Mouse (Mus musculus) C2C12 (cell line): Measurements from ENCODE around the gene Krt27.

ENCODE experiments used
- CEBPB ChIP-seq: IDR thresholded peaks from one replicate; pipeline ENCODE4 v1.6.1; 2011; ENCODE audit warnings: low read depth, mild to moderate bottlenecking, control low read depth, moderate library complexity
- CTCF ChIP-seq: IDR thresholded peaks from one replicate; pipeline ENCODE4 v1.5.1; 2011; ENCODE audit not compliant: control insufficient read depth, insufficient read depth, insufficient read length
- FOSL1 ChIP-seq: IDR thresholded peaks from one replicate; pipeline ENCODE4 v1.8.0; 2011; ENCODE audit warnings: mild to moderate bottlenecking, low read length; ENCODE audit not compliant: poor library complexity, insufficient read depth, severe bottlenecking
- MAX ChIP-seq: IDR thresholded peaks from one replicate; pipeline ENCODE4 v1.6.1; 2011; ENCODE audit warnings: mild to moderate bottlenecking, control low read depth
- MYOD1 ChIP-seq: IDR thresholded peaks from one replicate; pipeline ENCODE4 v1.6.1; 2011; ENCODE audit warnings: low read depth; ENCODE audit not compliant: control insufficient read depth, insufficient read length
- MYOG ChIP-seq: IDR thresholded peaks from one replicate; pipeline ENCODE4 v1.6.1; 2011; ENCODE audit not compliant: control insufficient read depth, insufficient read length; ENCODE audit errors: extremely low read depth
- USF1 ChIP-seq: IDR thresholded peaks from one replicate; pipeline ENCODE4 v1.6.1; 2011; ENCODE audit warnings: low read depth, mild to moderate bottlenecking, control low read depth, moderate library complexity

DNA sequence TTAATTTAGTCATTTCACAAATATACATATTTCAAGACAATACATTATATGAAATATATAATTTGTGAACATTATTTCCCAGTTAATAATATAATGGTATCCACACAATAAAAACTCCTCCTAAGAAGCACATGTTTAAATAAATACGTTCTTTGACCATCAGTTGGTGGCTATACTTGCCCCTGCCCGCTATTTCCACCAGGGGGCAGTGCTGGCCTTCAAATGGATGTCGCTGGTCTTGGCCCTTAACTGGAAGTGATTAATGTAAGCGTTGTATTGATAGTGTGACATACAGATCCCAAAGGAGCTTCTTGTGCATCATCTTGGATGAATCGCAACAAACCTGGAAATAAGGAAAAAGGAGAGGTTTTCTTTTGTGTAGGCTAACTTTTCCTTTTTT, 28.7 kb upstream of the Krt27 start:
- peak; percentile 58 for TF ChIP-seq CTCF
- TF ChIP-seq MYOD1 = no peak
- TF ChIP-seq MYOG = no peak
- no peak for TF ChIP-seq MAX
- no peak for TF ChIP-seq USF1
- TF ChIP-seq CEBPB = no peak
- no peak for TF ChIP-seq FOSL1
